Mouse (Mus musculus) stomach, postnatal 0 days (tissue): ENCODE results near the gene Hist1h4d. TPM values are rescaled to one million over a fixed set of nuclear protein-coding genes. Genes with fewer than 3 reads are reported as not detected.

Experiments used
- ATAC-seq: fragments of 200-750 bp; cut with Nextera tagmentation; 2 replicates; pipeline ENCODE4 v1.8.0; 2017; ENCODE audit not compliant: low FRiP score, low TSS enrichment
- DNase-seq: peaks from one replicate; pipeline ENCODE4 v3.0.0-alpha.2; 2016; ENCODE audit warnings: low spot score
- H3K27ac ChIP-seq: fragments of 300-500 bp; sonication (generic); replicated peaks from 2 replicates; pipeline ENCODE4 v1.5.1; 2014; ENCODE audit warnings: mild to moderate bottlenecking, control low read depth
- H3K27me3 ChIP-seq: fragments of 300-500 bp; sonication (generic); 2 replicates; pipeline ENCODE4 v1.6.1; 2014; ENCODE audit warnings: low read length; ENCODE audit not compliant: control insufficient read depth, insufficient read depth
- H3K36me3 ChIP-seq: fragments of 300-500 bp; sonication (generic); 2 replicates; pipeline ENCODE4 v1.6.1; 2014; ENCODE audit warnings: low read length, mixed read lengths; ENCODE audit not compliant: control insufficient read depth, insufficient read depth
- H3K4me1 ChIP-seq: fragments of 300-500 bp; sonication (generic); replicated peaks from 2 replicates; pipeline ENCODE4 v1.6.1; 2014; ENCODE audit warnings: antibody characterized with exemption; ENCODE audit not compliant: control insufficient read depth, insufficient read depth
- H3K4me2 ChIP-seq: fragments of 300-500 bp; sonication (generic); replicated peaks from 2 replicates; pipeline ENCODE4 v1.6.1; 2014; ENCODE audit warnings: low read depth, mild to moderate bottlenecking, control low read depth, moderate library complexity
- H3K4me3 ChIP-seq: fragments of 300-500 bp; sonication (generic); 2 replicates; pipeline ENCODE4 v1.5.1; 2014; ENCODE audit warnings: low read depth, low read length, control low read depth
- H3K9ac ChIP-seq: fragments of 300-500 bp; sonication (generic); 2 replicates; pipeline ENCODE4 v1.6.1; 2014; ENCODE audit warnings: mild to moderate bottlenecking, low read length, control low read depth, mixed read lengths
- H3K9me3 ChIP-seq: fragments of 300-500 bp; sonication (generic); 2 replicates; pipeline ENCODE4 v1.6.1; 2016; ENCODE audit warnings: low read length; ENCODE audit not compliant: control insufficient read depth
- CTCF ChIP-seq: IDR thresholded peaks from 2 replicates; pipeline ENCODE4 v1.5.1; 2016; ENCODE audit warnings: antibody characterized with exemption, low read depth, mild to moderate bottlenecking, moderate library complexity
- EP300 ChIP-seq: optimal IDR thresholded peaks from 2 replicates; pipeline ENCODE3; 2016; ENCODE audit warnings: antibody characterized with exemption
- WGBS: fragments of 180-500 bp; shearing (Covaris S2); extraction: QIAGEN DNeasy Blood & Tissue Kit; methylation state at CpG from one replicate; pipeline ENCODE4 v1.1.7; 2014; 5-methylcytosine and 5-hydroxymethylcytosine counted together
- polyA plus RNA-seq: library from polyadenylated mRNA; unstranded; fragments of >200 nt; fragmentation: Nextera tagmentation; extraction: Ambion mirVana; gene quantifications from 2 replicates; pipeline ENCODE4 v1.2.1, GENCODE M21; 2015

Hist1h4d gene
- polyA plus RNA-seq, 1 experiment from 2014 or later: 48.7 TPM

DNA sequence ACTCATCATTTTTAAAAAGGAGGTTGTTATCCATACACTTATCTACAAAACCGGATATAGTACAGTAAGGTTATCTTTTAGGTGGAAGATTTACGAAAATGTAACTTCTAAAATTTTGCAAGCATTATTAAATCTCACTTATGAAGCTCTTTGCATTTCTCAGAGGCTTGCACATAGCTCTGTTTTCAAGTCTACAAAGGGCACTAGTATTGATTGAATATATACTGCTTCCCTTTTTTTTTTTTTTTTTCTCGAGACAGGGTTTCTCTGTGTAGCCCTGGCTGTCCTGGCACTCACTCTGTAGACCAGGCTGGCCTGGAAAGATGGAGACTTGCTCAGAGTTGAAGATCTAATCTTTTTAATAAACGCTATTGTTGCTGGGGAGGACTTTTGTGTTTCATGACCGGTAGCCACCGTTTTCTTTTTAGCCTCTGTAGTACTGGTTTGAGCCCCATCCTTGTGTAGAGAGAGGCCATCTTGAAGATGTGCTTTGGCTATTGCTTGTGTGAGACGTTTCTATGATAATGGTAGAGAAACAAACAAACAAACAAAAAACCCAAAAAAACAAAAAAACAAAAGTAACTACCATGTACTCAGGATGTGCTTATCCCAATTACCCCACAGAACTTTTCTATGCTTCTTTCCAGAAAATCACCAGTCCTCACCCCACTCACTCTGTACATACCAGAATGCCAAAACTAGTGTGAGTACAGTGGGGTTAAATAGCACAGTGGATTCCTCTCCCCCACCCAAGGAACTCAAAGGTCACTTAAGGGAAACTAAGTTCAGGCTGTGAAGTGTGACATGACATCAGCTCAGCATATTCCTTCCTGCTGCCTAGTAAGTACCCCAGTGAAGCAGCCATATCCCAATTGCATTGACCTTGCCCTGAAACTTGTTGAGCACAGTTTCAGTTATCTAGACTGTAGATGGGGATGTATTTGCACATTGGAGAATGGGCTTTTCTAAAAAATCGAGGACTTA, 29.2 kb upstream of the Hist1h4d start:
- ATAC-seq (no peak), DNase-seq (no peak)
- Histone ChIP-seq H3K4me3 (peak overlapping the region; percentile 43), H3K27me3 (no peaks in the 10 kb centered on the region), H3K9me3 (no peaks in the 10 kb centered on the region), H3K9ac (peak overlapping the region; percentile 52; the same call in 1 of the 2 replicates), H3K36me3 (no peaks in the 10 kb centered on the region), H3K4me1 (no peaks in the 10 kb centered on the region), H3K27ac (peak overlapping the region; percentile 85), H3K4me2 (peak overlapping the region; percentile 57)
- 41% methylated on average over 8 of the region's 8 CpGs for WGBS
- TF ChIP-seq EP300 (no peak), CTCF (no peak)

DNA sequence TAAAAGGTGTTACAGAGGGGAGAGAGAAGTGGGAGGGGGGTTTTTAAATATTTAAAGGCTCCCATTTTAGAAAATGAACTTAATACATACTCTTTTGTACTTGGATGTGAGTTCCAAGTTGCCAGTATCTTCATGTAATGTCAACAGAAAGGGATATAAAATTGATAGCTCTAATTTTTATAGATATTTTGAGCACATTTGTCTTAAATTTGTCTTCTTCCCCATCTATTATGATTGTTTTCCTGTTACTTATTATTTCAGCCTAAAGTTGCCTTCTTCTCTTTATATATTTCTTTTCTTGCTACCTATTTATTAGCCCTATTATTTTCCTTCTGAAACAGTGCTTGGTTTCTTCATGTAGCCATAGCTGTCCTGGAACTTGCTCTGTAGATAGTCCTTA, 28.4 kb upstream of the Hist1h4d start, which contains the start of gene Hist1h1d:
Gene Hist1h1d, plus strand, starts transcription at position 301 of the 400 bp plus-strand sequence.
- no peaks in the 10 kb centered on the region for H3K36me3 ChIP-seq
- peak within 1 kb of the TSS; percentile 85 for H3K27ac ChIP-seq
- no peaks in the 10 kb centered on the region for H3K9me3 ChIP-seq
- no peaks in the 10 kb centered on the region for H3K27me3 ChIP-seq
- TF ChIP-seq EP300: no peak
- no peak for TF ChIP-seq CTCF
- DNase-seq: no peak
- ATAC-seq: no peak
- peak within 1 kb of the TSS; percentile 57 for H3K4me2 ChIP-seq
- H3K4me1 ChIP-seq: no peaks in the 10 kb centered on the region
- no peak within 1 kb of the TSS for H3K4me3 ChIP-seq
- no peak within 1 kb of the TSS for H3K9ac ChIP-seq

DNA sequence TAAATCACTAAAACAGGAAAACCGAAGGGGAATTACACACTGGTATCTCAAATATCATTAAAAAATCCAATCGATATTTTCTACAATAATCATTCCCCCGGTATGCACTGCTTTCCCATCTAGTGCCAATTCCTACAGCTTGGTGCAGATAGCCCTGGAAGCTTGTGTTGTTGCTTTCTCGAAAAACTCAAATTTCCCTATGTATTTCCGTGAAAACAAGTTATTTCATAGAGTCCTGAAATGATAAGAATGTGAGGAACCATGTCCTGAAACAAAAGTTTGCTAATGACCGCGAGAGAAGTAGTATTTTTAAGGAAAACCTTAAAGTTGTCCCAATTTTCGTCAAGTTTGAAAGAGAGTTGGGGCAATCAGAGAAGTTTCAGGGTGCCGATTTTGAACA, 27.0 kb upstream of the Hist1h4d start:
- peak overlapping the region; percentile 96 for H3K27ac ChIP-seq
- H3K4me1 ChIP-seq: no peaks in the 10 kb centered on the region
- DNase-seq (no peak), ATAC-seq (no peak)
- H3K4me2 ChIP-seq: peak overlapping the region; percentile 85
- H3K36me3 ChIP-seq: no peaks in the 10 kb centered on the region
- H3K27me3 ChIP-seq: no peaks in the 10 kb centered on the region
- H3K4me3 ChIP-seq: peak overlapping the region; percentile 66
- WGBS: 16% methylated on average over 9 of the region's 9 CpGs
- H3K9ac ChIP-seq: peak overlapping the region; percentile 89
- H3K9me3 ChIP-seq: no peaks in the 10 kb centered on the region
- TF ChIP-seq EP300: no peak
- TF ChIP-seq CTCF: no peak

DNA sequence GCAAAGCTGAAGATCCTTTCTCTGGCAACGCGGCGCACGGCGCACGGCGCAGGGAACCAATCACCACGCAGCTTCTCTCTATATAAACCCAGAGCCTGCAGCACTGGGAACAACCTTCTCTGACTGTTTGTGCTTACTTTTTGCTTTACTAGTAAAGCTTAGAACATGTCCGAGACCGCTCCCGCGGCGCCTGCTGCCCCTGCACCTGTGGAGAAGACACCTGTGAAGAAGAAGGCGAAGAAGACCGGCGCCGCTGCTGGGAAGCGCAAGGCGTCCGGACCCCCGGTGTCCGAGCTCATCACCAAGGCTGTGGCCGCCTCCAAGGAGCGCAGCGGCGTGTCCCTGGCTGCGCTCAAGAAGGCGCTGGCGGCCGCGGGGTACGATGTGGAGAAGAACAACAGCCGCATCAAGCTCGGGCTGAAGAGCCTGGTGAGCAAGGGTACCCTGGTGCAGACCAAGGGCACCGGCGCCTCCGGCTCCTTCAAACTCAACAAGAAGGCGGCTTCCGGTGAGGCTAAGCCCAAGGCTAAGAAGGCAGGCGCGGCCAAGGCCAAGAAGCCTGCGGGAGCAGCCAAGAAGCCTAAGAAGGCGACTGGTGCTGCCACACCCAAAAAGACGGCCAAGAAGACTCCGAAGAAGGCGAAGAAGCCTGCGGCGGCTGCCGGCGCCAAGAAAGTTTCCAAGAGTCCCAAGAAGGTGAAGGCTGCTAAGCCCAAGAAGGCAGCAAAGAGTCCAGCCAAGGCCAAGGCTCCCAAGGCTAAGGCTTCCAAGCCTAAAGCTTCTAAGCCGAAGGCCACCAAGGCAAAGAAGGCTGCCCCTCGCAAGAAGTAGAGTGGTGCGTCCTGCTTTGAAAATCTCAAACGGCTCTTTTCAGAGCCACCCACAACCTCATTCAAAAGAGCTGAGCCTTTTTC, 26.2 kb upstream of the Hist1h4d start:
- peak; percentile 90 for ATAC-seq
- H3K4me2 ChIP-seq: peak overlapping the region; percentile 85
- no peaks in the 10 kb centered on the region for H3K27me3 ChIP-seq
- DNase-seq: peak; percentile 86
- under 1% methylated on average over 50 of the region's 54 CpGs for WGBS
- H3K27ac ChIP-seq: peak overlapping the region; percentile 96
- H3K9ac ChIP-seq: peak overlapping the region; percentile 89
- no peaks in the 10 kb centered on the region for H3K36me3 ChIP-seq
- TF ChIP-seq EP300 (peak; percentile 56), CTCF (no peak)
- no peaks in the 10 kb centered on the region for H3K4me1 ChIP-seq
- H3K9me3 ChIP-seq: no peaks in the 10 kb centered on the region
- H3K4me3 ChIP-seq: peak overlapping the region; percentile 66

GRCm38 (mm10) chr13:23555839-23556416, 25.5 kb upstream of the Hist1h4d start:
- DNase-seq (peak; percentile 73), ATAC-seq (peak; percentile 76)
- no peaks in the 10 kb centered on the region for H3K4me1 ChIP-seq
- TF ChIP-seq CTCF (no peak), EP300 (peak; percentile 82)
- WGBS: under 1% methylated on average over 18 of the region's 18 CpGs
- H3K27ac ChIP-seq: peak overlapping the region; percentile 96
- peak overlapping the region; percentile 89 for H3K9ac ChIP-seq
- peak overlapping the region; percentile 85 for H3K4me2 ChIP-seq
- no peaks in the 10 kb centered on the region for H3K9me3 ChIP-seq
- H3K27me3 ChIP-seq: no peaks in the 10 kb centered on the region
- peak overlapping the region; percentile 66 for H3K4me3 ChIP-seq
- no peaks in the 10 kb centered on the region for H3K36me3 ChIP-seq
